Mouse (Mus musculus) lung, embryonic 16.5 days (tissue): ENCODE results near the gene Casp9. TPM values are rescaled to one million over a fixed set of nuclear protein-coding genes. Genes with fewer than 3 reads are reported as not detected.

ENCODE experiments used
- ATAC-seq: fragments of 200-750 bp; cut with Nextera tagmentation; 2 replicates; pipeline ENCODE4 v1.8.0; 2017; ENCODE audit warnings: low read depth, mild to moderate bottlenecking, moderate library complexity
- H3K27ac ChIP-seq: fragments of 300-500 bp; sonication (generic); 2 replicates; pipeline ENCODE4 v1.5.1; 2014; ENCODE audit warnings: mild to moderate bottlenecking, control low read depth, low read length
- H3K27me3 ChIP-seq: fragments of 300-500 bp; sonication (generic); 2 replicates; pipeline ENCODE4 v1.6.1; 2014; ENCODE audit warnings: low read depth, low read length, mixed read lengths; ENCODE audit not compliant: control insufficient read depth, insufficient read depth
- H3K36me3 ChIP-seq: fragments of 300-500 bp; sonication (generic); 2 replicates; pipeline ENCODE4 v1.6.1; 2014; ENCODE audit warnings: low read length; ENCODE audit not compliant: control insufficient read depth, insufficient read depth
- H3K4me1 ChIP-seq: fragments of 300-500 bp; sonication (generic); replicated peaks from 2 replicates; pipeline ENCODE4 v1.6.1; 2014; ENCODE audit warnings: low read length, mixed read lengths; ENCODE audit not compliant: control insufficient read depth, insufficient read depth
- H3K4me2 ChIP-seq: fragments of 300-500 bp; sonication (generic); 2 replicates; pipeline ENCODE4 v1.6.1; 2014; ENCODE audit warnings: low read depth, low read length, control low read depth
- H3K4me3 ChIP-seq: fragments of 300-500 bp; sonication (generic); 2 replicates; pipeline ENCODE4 v1.5.1; 2014; ENCODE audit warnings: mild to moderate bottlenecking, low read length, control low read depth
- H3K9ac ChIP-seq: fragments of 300-500 bp; sonication (generic); 2 replicates; pipeline ENCODE4 v1.6.1; 2014; ENCODE audit warnings: low read length, control low read depth
- H3K9me3 ChIP-seq: fragments of 300-500 bp; sonication (generic); 2 replicates; pipeline ENCODE4 v1.6.1; 2016; ENCODE audit warnings: low read length; ENCODE audit not compliant: control insufficient read depth
- WGBS: fragments of 180-500 bp; shearing (Covaris S2); extraction: QIAGEN DNeasy Blood & Tissue Kit; methylation state at CpG from one replicate; pipeline ENCODE4 v1.1.7; 2014; 5-methylcytosine and 5-hydroxymethylcytosine counted together
- polyA plus RNA-seq: library from polyadenylated mRNA; unstranded; fragments of >200 nt; fragmentation: Nextera tagmentation; extraction: Ambion mirVana; gene quantifications from 2 replicates; pipeline ENCODE4 v1.2.1, GENCODE M21; 2015

Casp9 gene
- 23.9 and 24.6 TPM in 2 replicates for polyA plus RNA-seq

- H3K9me3 ChIP-seq: no peaks in the 10 kb centered on the region
- H3K27me3 ChIP-seq: no peaks in the 10 kb centered on the region
- H3K9ac ChIP-seq: peak within 1 kb of the TSS; percentile 81
- WGBS: under 1% methylated on average over 79 of the region's 80 CpGs
- peaks cover 21% of the 10 kb centered on the region for H3K4me1 ChIP-seq
- peak; percentile 86 for ATAC-seq
- H3K27ac ChIP-seq: peak within 1 kb of the TSS; percentile 98
- H3K4me2 ChIP-seq: peak within 1 kb of the TSS; percentile 69
- peak within 1 kb of the TSS; percentile 75 for H3K4me3 ChIP-seq
- peaks cover 5% of the 10 kb centered on the region for H3K36me3 ChIP-seq
Observed at GRCm38 (mm10) chr4:141793282-141794151, at the start of gene Casp9. Gene Casp9, plus strand, starts transcription at chr4:141793612.

GRCm38 (mm10) chr4:141746578-141747346 lies 46.6 kb upstream of the Casp9 start, which contains the start of gene Agmat:
Gene Agmat, plus strand, starts transcription at chr4:141746672.
- Histone ChIP-seq H3K36me3 (no peaks in the 10 kb centered on the region), H3K4me1 (0 out of 2 replicates have a peak, but pooled peaks cover under 1% of the 10 kb centered on the region), H3K4me3 (no peak within 1 kb of the TSS), H3K27me3 (no peaks in the 10 kb centered on the region), H3K9ac (no peak within 1 kb of the TSS), H3K4me2 (no peak within 1 kb of the TSS), H3K9me3 (no peaks in the 10 kb centered on the region), H3K27ac (no peak within 1 kb of the TSS)
- 21% methylated on average over 25 of the region's 25 CpGs for WGBS
- ATAC-seq: no peak

- Histone ChIP-seq H3K4me1 (0 out of 2 replicates have a peak, but pooled peaks cover 4% of the 10 kb centered on the region), H3K9ac (no peak overlapping the region), H3K27ac (no peak overlapping the region), H3K27me3 (no peaks in the 10 kb centered on the region), H3K4me2 (no peak overlapping the region), H3K9me3 (no peaks in the 10 kb centered on the region), H3K36me3 (no peaks in the 10 kb centered on the region), H3K4me3 (no peak overlapping the region)
- WGBS: 36% methylated on average over 11 of the region's 11 CpGs
- no peak for ATAC-seq
Observed at GRCm38 (mm10) chr4:141749557-141749956, 43.9 kb upstream of the Casp9 start.

GRCm38 (mm10) chr4:141750826-141751225 lies 42.6 kb upstream of the Casp9 start:
- Histone ChIP-seq H3K4me1 (0 out of 2 replicates have a peak, but pooled peaks cover 4% of the 10 kb centered on the region), H3K36me3 (no peaks in the 10 kb centered on the region), H3K9me3 (no peaks in the 10 kb centered on the region), H3K9ac (no peak overlapping the region), H3K4me2 (no peak overlapping the region), H3K27me3 (no peaks in the 10 kb centered on the region), H3K4me3 (no peak overlapping the region), H3K27ac (no peak overlapping the region)
- ATAC-seq: no peak
- 54% methylated on average over 3 of the region's 3 CpGs for WGBS

- H3K36me3 ChIP-seq: no peaks in the 10 kb centered on the region
- WGBS: 32% methylated on average over 4 of the region's 4 CpGs
- H3K9me3 ChIP-seq: no peaks in the 10 kb centered on the region
- H3K9ac ChIP-seq: peak overlapping the region; percentile 18; the same call in 1 of the 2 replicates
- no peak overlapping the region for H3K4me3 ChIP-seq
- no peak overlapping the region for H3K27ac ChIP-seq
- H3K4me1 ChIP-seq: 0 out of 2 replicates have a peak, but pooled peaks cover 4% of the 10 kb centered on the region
- H3K4me2 ChIP-seq: no peak overlapping the region
- no peaks in the 10 kb centered on the region for H3K27me3 ChIP-seq
- no peak for ATAC-seq
Observed at GRCm38 (mm10) chr4:141751419-141752075, 41.9 kb upstream of the Casp9 start.

- Histone ChIP-seq H3K4me1 (0 out of 2 replicates have a peak, but pooled peaks cover 4% of the 10 kb centered on the region), H3K9ac (peak overlapping the region; percentile 18; the same call in 1 of the 2 replicates), H3K27ac (no peak overlapping the region), H3K9me3 (no peaks in the 10 kb centered on the region), H3K27me3 (no peaks in the 10 kb centered on the region), H3K4me3 (no peak overlapping the region), H3K36me3 (no peaks in the 10 kb centered on the region), H3K4me2 (no peak overlapping the region)
- 11% methylated on average over 4 of the region's 4 CpGs for WGBS
- peak; percentile 59 for ATAC-seq
Observed at GRCm38 (mm10) chr4:141752076-141752421, 41.4 kb upstream of the Casp9 start.

GRCm38 (mm10) chr4:141755375-141755930 lies 38.0 kb upstream of the Casp9 start:
- H3K9ac ChIP-seq: no peak overlapping the region
- WGBS: 84% methylated on average over 19 of the region's 19 CpGs
- no peak overlapping the region for H3K27ac ChIP-seq
- H3K4me3 ChIP-seq: no peak overlapping the region
- H3K27me3 ChIP-seq: no peaks in the 10 kb centered on the region
- H3K36me3 ChIP-seq: no peaks in the 10 kb centered on the region
- no peak for ATAC-seq
- no peak overlapping the region for H3K4me2 ChIP-seq
- 0 out of 2 replicates have a peak, but pooled peaks cover 4% of the 10 kb centered on the region for H3K4me1 ChIP-seq
- H3K9me3 ChIP-seq: no peaks in the 10 kb centered on the region

- H3K9ac ChIP-seq: no peak overlapping the region
- no peaks in the 10 kb centered on the region for H3K9me3 ChIP-seq
- ATAC-seq: no peak
- H3K4me2 ChIP-seq: no peak overlapping the region
- no peak overlapping the region for H3K4me3 ChIP-seq
- H3K27ac ChIP-seq: no peak overlapping the region
- no peaks in the 10 kb centered on the region for H3K27me3 ChIP-seq
- H3K4me1 ChIP-seq: 0 out of 2 replicates have a peak, but pooled peaks cover under 1% of the 10 kb centered on the region
- 87% methylated on average over 3 of the region's 3 CpGs for WGBS
- peaks cover 5% of the 10 kb centered on the region; the same call in 1 of the 2 replicates for H3K36me3 ChIP-seq
Observed at GRCm38 (mm10) chr4:141757124-141757523, 36.3 kb upstream of the Casp9 start.
